7 mouse cellular contexts compared by ENCODE assay signal in the genomic region with DNA sequence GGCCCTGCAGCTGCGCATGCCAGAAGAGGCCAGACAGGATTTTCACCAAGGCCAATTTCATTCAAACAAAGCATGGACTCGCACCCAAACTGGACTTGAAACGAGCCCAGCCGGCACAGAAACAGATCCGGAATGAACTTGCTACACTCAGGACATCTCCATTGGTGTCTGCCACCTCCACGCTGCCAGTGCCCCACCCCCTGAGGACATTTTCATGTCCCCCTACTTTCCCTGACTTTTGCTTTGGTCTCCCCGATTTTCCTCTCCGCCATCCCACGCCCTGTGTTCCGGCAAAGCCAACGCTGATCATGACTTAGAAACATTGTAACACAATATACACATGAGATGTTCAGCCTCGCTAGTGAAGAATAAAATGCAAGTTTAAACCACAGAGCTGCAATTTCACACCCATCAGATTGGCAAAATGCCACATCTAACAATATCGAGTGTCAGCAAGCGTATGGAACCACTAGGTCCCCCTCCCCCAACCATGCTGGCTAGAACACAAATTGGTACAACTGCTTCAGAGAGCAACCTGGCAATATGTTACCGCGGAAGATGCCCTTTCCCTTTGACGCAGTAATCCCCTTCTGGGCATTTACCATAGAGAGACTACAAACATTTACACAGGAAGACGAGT. TPM values are rescaled to one million over a fixed set of nuclear protein-coding genes. Genes with fewer than 3 reads are reported as not detected.
DNase-seq lines count a peak whose midpoint lies in the region; ATAC-seq and TF ChIP-seq lines count a peak whose summit lies in the region.

No protein-coding gene starts in this region.

- H3K4me1 ChIP-seq in bone marrow, adult 2 months (ENCODE audit: control insufficient read depth, insufficient read depth, low read length), result peaks cover 8% of the 10 kb centered on the region

- intact Hi-C loops in left cerebral cortex, adult 2 months (cut with DNase I), result loop anchor here (5.0 to 10.0 kb wide), 2 partner anchors 133 to 209 kb away; partner anchors contain the start of gene Rasl11b

- ATAC-seq in megakaryocyte-erythroid progenitor cell, adult 5-6 weeks (replicated peaks; ENCODE audit: low FRiP score, low TSS enrichment, poor library complexity, severe bottlenecking), result 0 out of 2 replicates have a peak, but pooled peaks have one; percentile 19
- no peak for ATAC-seq in inflammation-experienced regulatory T-cells, adult 6 months

- no peak for TF ChIP-seq POLR2A in bone marrow, adult 2 months (IDR thresholded peaks at IDR 0.05; ENCODE audit: borderline replicate concordance, control insufficient read depth, low read depth, low read length)

- no peak overlapping the region for H3K27ac ChIP-seq in left cerebral cortex, adult 2 months
- 0 out of 2 replicates have a peak overlapping the region, but pooled peaks have one; percentile 17 for H3K27ac ChIP-seq in bone marrow, adult 2 months (ENCODE audit: control insufficient read depth, insufficient read depth, low read depth, low read length, poor library complexity)

- no peak for TF ChIP-seq CTCF in left cerebral cortex, adult 2 months (IDR thresholded peaks at IDR 0.05)
- no peak for TF ChIP-seq CTCF in bone marrow, adult 2 months (IDR thresholded peaks at IDR 0.05; ENCODE audit: control insufficient read depth, insufficient read depth, low read length)

- 70% methylated on average over 18 of the region's 18 CpGs for WGBS in bone marrow, adult 2 months

- peak overlapping the region; percentile 21; the same call in 1 of the 2 replicates for H3K4me3 ChIP-seq in left cerebral cortex, adult 2 months
- H3K4me3 ChIP-seq in bone marrow, adult 2 months (replicated peaks; ENCODE audit: control insufficient read depth, low read depth, low read length), result peak overlapping the region; percentile 35

- DNase-seq in left cerebral cortex, adult 2 months (ENCODE audit: extremely low spot score in 1 of 2, low spot score in 2 of 2), result no peak
- no peak for DNase-seq in left cerebral cortex, adult 11 months (ENCODE audit: low spot score)
- DNase-seq in cerebellum, postnatal 36 days, result peak; percentile 53 to 57
- DNase-seq in retina, postnatal 1 day, result no peak

RNA-seq across cellular contexts. Expression of gene Usp46, which starts 6.7 kb away (rescaled TPM):
- total RNA-seq in left cerebral cortex, adult 2 months (2021), result 100 to 1,000 TPM; 129 to 130 TPM
- polyA plus RNA-seq in bone marrow, adult 2 months (2011; ENCODE audit: insufficient read depth, insufficient read length, low replicate concordance, missing spikeins), result 17.6 and 17.8 TPM in 2 replicates
- total RNA-seq in megakaryocyte-erythroid progenitor cell, adult 5-6 weeks (2014; fragmentation: Nextera tagmentation), result 37.3 and 54.5 TPM in 2 replicates
- 28.0 and 41.4 TPM in 2 replicates for total RNA-seq in megakaryocyte-erythroid progenitor cell, adult 5-6 weeks (2017)
- polyA plus RNA-seq in inflammation-experienced regulatory T-cells, adult 6 months (2017; shearing (Covaris generic)), result 10 to 100 TPM in 1 of 3 experiments, 1 to 10 TPM in 2; 8.5 to 12.6 (median 9.9) TPM

Comparison
In these comparisons a context has a peak if more than half of its experiments do, and no peak if none do; other contexts are left out.
1. DNase-seq: peak in cerebellum, postnatal 36 days (2 of 2); none in left cerebral cortex, adult 2 months (0 of 2), left cerebral cortex, adult 11 months (single experiment) and retina, postnatal 1 day (single experiment).